Mouse (Mus musculus) ES-Bruce4 (cell line): ENCODE results near the gene Dnajc17.

Experiments
- CTCF ChIP-seq: IDR thresholded peaks from one replicate; pipeline ENCODE4 v1.8.1; 2011; ENCODE audit warnings: low read depth, low read length
- EP300 ChIP-seq: IDR thresholded peaks from 2 replicates; pipeline ENCODE4 v1.6.1; 2011; ENCODE audit warnings: low read depth, low read length; ENCODE audit not compliant: insufficient read depth
- POLR2A ChIP-seq: IDR thresholded peaks from one replicate; pipeline ENCODE4 v1.8.1; 2011; ENCODE audit warnings: low read length; ENCODE audit not compliant: insufficient read depth

GRCm38 (mm10) chr2:119154683-119155082, 53.9 kb downstream of the Dnajc17 start:
- TF ChIP-seq POLR2A (no peak), CTCF (no peak), EP300 (no peak)
